Mouse (Mus musculus) T-helper 1 cell (primary cell): ENCODE data around the gene Raver2.
"Not testable (repeated sequence)": the region's sequence is repeated elsewhere in the genome, so short reads cannot be mapped to it uniquely, and the experiment has no call there.

Experiments
- in situ Hi-C: fragments of 300-600 bp; cut with MboI, MseI; formaldehyde crosslinking; loops from one replicate; pipeline ENCODE4 v1.15.1; 2025; ENCODE audit warnings: high pct_unique_total_duplicates

Gene Raver2

DNA sequence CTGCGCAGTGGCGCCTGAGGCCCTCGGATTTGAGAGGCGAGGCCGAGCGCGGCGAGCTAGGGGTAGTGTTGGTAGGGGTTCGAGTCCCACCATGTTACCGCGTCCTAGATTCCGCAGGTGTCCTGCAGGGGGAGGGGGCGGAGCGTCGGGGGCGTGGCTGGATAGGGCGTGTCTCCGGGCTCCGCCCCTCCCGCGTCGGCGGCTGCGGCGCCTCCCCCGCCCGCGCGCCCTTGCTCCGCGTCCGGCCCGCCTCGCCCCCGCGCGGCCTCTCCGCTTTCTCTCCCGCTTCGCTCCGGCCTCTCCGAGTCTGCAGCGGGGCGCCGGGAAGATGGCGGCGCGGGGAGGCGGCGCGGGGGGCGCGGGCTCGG, at the start of gene Raver2:
Gene Raver2, plus strand, starts transcription at position 198 of the 368 bp plus-strand sequence.
- in situ Hi-C loops, result no loop called here

DNA sequence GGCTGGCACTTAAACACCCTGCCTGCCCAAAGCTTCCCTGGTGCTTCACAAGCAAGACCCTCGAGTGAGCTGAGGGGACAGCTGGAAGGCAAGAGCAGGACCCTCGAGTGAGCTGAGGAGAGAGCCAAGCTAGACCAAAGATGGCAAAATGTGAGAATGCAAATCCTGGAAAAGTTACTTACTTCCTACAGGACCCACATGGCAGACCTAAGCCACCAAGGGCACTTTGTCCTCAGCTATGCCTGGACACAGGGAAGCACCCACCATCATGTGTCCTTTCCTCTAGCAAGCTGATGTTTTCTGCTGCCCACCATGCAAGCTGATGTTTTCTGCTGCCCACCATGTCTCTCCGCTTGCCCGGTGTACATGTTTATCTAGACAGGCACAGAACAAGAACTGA, 48.2 kb upstream of the Raver2 start, which contains the start of gene Gm10577:
Gene Gm10577, minus strand, starts transcription at position 101 of the 400 bp plus-strand sequence.
- in situ Hi-C loops, result no loop called here

DNA sequence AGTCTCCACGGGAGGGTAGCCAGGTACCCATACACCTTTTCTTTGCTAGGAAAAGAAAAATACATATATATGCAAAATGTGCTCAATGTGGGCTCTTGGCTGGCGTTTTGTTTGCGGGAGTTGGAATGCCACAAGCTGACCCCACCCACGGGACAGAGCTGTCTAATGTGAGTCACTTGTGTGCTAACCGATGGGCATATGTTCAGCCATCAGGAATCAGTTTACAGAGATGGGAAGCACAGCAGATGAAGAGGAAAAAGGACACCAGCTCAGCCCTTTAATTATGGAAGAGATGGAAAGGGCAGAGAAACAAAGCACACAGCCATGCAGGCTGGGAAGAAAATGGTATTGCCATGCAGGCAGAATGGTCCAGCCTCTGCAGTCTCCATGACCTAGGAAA, 42.2 kb upstream of the Raver2 start:
- in situ Hi-C loops, result no loop called here

DNA sequence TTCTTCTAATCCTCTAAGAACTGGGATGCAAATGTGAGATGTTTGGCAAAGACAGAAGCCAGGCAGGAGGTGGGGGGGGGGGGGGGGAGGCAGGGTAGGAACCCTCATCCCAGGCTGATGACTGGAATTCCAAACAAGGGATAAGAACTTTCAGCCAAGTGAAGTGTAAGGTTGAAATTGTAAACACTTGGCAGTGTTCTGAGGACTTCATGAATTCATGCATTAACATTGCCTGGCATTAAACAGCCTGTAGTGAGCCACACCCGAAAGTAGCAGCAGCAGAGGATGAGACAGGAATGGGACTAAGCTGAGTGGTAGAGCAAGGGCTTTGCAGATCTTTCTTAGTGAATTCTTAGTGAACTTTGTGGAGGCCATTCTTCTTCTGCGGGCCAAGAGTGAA, 41.8 kb upstream of the Raver2 start:
- in situ Hi-C loops, result no loop called here

DNA sequence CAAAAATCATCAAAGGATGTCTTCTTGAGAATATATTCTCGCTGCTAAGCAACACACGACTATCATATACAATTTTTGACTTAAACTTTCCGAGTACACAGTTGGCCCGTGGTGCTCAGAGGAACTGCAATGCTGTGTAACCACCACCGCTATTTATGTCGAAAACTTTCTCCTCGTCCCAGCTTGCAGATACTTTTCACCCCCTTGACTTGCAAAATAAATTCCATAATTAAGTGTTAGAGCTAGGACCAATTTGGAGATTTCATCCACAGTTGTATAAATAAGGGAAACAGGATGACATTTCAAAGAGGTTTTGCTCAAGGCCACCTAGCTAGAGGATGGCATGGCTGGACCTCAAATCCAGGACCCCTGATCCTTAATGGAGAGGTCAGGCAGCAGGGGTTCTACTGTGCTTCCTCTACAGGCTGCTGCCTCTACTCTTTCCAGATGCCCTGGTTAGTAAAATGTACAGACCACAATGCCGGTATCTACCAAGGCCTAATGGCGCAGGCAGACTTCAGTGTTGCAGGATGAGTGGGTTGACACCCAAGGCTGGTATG, 40.9 kb upstream of the Raver2 start:
- in situ Hi-C loops, result no loop called here

DNA sequence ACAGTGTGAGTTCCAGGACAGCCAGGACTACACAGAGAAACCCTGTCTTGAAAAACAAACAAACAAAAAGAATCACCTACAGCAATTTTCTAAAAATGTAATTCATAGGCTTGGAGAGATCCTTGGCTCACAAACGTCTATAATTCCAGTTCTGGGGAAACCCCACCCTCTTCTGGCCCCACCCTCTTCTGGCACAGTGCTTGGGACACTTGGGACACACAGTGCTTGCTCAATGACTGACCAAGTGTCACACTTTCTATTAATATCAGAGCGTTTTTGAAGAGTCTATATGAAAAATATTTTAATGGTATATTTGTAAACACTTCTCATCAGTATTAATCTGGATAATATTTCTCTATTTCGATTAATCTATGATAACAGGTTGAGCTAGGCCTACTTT, 35.7 kb upstream of the Raver2 start:
- in situ Hi-C loops, result no loop called here

DNA sequence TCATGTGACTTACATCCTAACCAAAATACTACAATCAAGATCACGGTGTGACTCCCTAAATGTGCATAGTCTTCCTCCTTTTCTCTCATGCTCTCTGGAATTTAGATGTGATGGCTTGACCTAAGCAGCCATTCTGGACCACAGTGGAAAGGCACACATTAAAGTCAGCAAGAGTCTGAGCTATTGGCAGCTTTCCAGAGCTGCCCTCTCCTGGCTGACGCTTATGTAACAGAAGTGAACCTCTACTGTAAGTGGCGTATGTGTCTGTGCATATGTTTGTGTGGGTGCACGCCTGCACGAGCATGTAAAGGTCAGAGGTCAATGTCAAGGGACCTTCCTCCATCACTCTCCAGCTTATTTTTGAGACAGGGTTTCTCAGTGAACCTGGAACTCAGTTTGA, 33.7 kb upstream of the Raver2 start:
- in situ Hi-C loops, result no loop called here

DNA sequence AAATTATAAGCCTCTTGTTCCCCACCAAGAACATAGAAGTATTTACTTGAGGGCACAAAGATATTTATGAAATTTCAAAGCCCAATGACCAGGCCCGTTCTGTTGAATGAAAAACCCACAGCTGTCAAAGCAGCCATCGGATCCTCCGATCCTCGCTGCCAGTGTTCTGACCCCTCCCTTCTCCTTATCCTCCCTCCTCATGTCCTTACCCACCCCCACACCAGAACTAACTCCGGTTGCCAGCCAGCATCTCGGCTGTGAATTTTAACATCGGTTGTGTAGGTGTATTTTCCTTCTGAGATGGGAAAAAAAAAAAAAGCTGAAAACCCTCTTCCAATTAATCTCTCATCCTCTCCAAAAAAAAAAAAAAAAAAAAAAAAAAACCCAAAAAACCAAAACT, 31.6 kb upstream of the Raver2 start:
- in situ Hi-C loops, result no loop called here

DNA sequence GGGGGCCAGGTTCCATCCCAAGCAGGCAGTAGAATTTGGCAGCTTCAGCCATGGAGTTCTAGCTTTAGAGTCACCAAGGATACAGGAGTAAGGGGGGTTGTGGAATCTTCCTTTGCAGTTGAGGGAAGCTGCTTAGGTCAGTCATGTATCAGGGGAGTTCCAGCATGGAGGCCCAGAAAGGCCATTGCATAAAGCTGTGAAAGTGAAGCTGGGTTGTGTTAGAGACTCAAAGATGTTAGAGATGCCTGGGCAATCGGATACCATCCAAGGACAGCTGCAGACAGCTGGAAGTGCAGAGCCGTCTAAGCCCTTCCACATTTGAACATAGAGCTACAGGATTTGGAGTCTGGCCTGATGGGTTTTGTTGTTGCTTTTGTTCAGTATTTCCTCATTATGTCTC, 25.1 kb upstream of the Raver2 start:
- in situ Hi-C loops, result no loop called here

DNA sequence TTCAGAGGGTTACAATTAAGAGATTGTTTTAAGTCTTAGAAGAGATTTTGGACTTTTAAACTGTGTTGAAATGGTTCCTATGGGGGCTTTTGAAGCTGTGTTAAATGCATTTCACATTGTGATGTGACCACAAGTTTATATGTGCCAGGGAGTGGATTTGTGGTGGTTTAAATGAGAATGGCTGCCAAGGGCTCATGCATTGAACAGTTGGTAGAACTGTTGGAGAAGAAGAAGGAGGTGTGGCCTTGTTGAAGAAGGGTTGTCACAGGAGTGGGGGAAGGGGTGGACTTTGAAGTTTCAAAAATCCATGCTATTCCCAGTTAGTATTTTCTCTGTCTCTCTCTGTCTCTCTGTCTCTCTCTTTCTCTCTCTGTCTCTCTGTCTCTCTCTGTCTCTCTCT, 24.6 kb upstream of the Raver2 start:
- in situ Hi-C loops, result no loop called here

DNA sequence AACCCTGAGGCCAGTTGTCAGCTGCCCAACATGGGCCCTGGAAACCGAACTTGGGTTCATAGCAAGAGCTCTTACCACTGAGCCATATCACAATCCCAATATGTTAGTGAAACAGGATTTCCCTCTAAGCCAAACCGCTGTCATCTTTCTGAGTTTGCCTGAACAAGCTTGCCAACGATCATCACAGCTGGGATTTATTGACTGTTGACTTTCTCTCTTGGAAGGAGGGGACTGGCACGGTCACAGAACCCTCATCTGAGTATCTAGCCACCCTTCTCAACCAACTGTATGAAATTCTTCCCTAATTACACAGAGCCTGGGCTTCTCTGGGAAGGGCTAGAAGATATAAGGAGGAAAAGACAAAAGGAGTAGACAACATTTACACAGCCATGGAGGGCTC, 22.2 kb upstream of the Raver2 start:
- in situ Hi-C loops, result no loop called here

DNA sequence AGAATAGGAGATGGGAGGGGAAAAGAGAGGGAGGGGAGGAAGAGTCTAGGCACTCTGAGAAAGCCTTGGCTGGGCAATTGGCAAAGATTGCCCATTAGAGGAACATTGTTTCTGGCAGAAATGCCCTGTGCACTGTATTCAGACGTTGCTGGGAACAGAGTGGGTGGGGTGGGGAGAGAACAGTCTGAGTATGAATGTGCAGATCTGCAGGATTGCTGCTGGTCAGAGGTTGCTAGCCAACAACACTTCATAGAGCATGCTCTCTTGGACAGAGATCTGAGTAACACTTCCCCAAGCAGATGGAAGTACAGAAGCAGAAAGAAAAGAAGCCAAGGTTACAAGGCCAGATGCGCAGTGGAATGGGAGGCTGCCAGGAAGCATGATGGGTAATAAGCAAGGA, 6.6 kb upstream of the Raver2 start:
- in situ Hi-C loops, result no loop called here

DNA sequence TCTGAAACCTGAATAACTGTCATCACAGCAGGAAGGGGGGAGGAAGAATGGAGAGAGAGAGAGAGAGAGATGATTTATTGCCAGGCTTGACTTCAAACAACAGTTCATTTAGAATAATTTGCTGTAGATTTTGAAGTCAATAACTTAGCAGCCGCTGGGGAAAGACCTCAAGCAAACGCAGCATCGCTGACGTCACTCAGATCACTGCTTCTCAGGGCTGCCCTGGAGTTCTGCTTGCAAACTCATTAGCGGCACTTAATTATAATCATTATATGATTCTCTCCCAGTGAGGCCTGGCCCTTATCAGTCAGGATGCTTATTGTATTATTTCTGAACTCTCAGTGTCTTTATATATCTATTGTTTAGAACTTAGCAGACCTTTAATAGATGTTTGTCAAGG, 2.4 kb upstream of the Raver2 start:
- in situ Hi-C loops, result no loop called here

DNA sequence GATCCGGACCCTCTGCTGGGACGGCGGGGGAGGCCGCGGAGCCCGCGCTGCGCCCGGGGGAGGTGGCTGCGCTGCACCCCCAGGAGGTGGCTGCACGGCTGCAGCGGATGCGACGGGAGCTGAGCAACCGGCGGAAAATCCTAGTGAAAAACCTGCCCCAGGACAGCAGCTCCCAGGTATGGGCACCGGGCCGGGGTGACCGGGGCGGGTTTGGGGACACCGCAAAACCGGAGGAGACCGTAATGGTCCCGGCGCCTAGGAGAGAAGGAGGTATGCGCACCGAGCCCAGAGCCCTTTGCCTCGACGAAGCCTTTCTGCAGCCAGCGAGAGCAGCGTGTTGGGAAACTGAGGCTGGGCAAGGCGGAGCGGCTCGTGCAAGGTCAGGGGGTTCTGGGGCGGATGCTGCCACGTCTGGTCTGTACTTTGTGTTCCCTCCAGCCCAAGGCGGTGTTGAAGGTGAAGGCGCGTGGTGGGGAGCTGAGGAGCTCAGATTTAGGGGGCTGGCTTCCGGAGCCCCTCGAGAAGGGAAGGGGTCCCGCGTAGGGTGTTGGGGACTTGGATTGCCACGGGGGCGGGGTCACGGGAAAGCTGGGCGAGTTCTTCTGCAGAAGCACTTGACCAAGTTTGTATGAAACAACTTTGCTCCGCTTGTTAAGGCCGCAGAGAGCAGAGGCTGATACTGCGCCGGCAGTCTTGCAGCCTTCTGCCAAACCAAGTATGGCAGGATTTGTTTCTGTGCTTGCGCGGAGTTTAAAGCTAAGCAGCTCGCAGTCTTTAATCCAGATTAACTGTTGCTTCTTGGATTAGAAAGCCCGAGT, 580 bp downstream of the Raver2 start:
- in situ Hi-C loops, result no loop called here

DNA sequence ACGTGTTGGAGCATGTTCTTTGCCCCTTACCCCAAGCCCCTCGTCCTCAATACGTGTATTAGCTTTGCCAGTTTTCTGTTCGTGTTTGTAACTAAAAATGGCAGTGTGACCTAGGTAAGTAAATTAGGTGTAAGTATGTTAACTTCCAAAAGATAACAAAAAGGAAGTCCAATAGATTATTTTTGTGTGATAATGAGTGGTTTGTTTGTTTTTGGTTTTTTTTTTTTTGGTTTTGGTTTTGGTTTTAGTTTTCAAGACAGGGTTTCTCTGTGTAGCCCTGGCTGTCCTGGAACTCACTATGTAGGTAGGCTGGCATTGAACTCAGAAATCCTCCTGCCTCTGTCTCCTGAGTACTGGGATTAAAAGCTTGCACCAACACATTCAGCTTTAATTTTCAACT, 2.8 kb downstream of the Raver2 start:
- in situ Hi-C loops, result no loop called here

DNA sequence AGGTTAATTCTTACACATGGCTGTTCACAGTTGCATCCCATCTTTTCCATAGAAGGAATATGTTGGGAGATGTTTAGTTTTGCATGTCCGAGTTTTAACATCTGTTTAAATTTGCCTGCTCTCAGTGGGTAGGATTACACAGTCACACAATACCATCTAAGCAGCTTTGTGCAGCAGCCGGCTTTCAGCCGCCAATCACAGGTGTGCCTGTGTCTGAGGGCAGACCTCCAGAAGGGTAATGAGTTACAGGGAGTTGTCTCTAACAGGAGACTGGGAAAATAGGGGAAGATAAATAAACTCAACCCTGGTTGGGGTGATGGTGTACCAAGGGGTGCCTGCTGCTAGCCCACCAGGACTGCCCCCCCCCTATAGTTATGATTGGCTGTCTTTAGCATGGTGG, 7.6 kb downstream of the Raver2 start:
- in situ Hi-C loops, result loop anchor here (5.0 kb wide), 1 partner anchor 71 kb away; no protein-coding TSS in a partner anchor

DNA sequence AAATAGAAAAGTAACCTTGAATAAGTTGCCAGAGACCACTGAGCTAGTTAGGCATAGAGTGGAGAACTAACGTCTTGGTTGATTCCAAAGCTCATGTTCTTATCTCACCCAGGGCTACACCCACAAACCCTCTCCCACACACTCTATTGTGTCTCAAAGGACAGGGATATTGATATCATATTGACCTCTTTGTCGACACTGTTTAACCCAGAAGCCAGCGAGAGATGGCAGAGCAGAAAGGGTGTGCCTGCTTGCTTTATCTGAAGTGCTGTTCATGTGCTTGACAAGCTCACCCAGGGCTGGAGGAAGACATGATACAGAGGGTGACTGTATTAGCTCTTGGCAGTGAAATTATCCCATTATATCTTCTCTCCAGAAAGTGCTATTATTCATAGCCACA, 11.2 kb downstream of the Raver2 start:
- in situ Hi-C loops, result loop anchor here (10.0 kb wide), 1 partner anchor 255 kb away; no protein-coding TSS in a partner anchor

DNA sequence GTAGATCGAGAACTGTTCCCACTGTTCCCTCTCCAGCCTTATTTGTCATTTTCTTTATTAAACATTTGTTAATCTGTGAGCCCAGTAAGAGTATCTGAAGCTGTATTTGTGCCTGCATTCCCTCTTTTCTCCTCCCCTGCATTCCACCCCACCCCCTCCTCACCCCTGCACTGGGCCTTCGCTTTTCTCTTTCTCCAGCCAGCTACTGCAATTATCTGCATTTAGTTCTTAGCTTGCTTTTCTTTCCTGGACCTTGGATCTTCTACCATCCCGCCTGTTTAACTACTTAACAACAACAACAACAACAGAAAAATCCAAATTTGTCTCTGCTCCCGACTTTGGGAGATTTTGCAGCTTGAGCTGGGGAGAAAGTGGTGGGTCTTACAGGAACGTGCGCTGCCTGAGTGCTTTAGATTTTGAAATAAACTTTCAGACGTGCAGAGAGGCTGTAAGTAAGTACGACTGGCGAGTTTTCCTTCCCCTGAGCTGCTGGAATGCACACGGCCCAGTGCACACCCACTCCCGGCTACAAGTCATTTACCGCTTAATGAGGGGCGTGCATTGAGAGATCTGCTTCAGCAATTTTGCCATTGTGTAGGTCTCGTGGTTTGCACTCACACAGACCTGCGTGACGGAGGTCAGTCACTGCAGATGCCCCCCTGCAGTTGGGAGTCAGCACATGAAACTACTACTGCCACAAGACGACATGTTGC, 13.5 kb downstream of the Raver2 start:
- in situ Hi-C loops, result loop anchor here (10.0 kb wide), 1 partner anchor 252 kb away; no protein-coding TSS in a partner anchor

DNA sequence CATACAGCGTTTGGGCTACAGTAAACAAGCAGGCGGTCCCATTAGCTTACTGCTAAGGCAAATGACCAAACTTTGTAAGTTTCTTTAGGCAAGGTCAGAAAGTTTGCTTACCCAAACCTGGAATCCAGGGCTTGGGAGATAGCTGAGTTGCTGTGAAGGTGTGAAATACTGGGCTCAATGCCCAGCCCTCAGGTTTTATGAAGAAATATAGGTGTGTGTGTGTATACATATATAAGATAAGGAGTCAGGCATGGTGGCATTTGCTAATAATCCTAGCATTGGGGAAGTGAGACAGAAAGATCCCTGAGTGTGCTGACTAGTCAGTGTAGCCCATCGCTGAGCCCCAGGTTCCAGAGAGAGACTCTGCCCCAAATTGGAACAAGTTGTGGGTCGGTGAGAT, 16.1 kb downstream of the Raver2 start:
- in situ Hi-C loops, result loop anchor here (10.0 kb wide), 1 partner anchor 250 kb away; no protein-coding TSS in a partner anchor

DNA sequence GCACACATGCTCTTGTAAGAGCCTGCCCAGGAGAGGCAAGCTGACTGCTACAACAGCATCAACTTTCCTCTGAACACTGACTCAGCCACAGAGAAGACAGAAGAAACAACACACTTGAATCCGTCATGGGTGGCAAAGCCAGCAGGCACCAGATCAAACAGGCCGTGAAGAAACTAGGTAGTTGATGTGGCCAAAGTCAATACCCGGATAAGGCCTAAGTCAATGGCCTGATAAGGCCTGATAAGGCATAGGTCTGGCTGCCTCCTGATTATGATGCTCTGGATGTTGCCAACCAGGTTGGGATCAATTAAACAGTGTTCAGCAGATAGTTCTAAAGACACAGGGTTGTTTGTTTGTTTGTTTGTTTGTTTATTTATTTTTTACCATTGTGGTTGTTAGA, 17.3 kb downstream of the Raver2 start:
- in situ Hi-C loops, result loop anchor here (10.0 kb wide), 1 partner anchor 249 kb away; no protein-coding TSS in a partner anchor

DNA sequence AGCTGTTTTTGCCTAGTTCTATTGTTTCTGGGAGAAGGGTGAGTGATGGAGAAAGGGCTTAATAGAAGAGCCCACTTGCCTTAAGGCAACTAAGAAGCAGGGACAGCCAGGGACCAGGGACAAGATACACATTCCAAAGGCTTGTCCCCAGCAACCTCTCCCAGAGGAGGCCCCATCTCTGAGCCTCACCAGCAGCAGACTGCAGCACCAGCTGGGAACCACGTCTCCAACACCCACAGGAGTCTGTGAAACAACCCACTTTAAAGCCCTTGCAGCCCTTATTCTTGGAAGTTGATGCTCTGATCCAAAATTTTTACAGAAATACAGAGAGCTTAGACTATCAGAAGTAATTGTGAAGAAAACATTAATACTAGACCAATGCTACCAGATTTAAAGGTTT, 18.9 kb downstream of the Raver2 start:
- in situ Hi-C loops, result loop anchor here (10.0 kb wide), 1 partner anchor 247 kb away; no protein-coding TSS in a partner anchor

DNA sequence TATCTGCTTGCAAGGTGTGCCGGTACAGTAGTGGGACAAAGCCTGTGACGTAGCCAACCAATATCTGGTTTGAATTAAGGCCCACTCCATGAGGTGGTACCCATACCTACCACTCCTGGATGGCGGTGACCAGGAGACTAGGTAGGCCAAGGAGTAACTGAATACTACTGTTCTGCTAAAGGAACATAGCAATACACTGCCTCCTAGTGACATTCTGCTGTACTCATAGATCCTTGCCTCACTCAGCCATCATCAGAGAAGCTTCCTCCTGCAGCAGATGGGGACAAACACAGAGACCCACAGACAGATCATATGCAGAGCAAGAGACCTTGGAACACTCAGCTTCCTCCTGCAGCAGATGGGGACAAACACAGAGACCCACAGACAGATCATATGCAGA, 21.8 kb downstream of the Raver2 start:
- in situ Hi-C loops, result not testable (repeated sequence)
